Mouse (Mus musculus): ENCODE results near the gene Il3. TPM values are rescaled to one million over a fixed set of nuclear protein-coding genes. Genes with fewer than 3 reads are reported as not detected.
"Not testable (repeated sequence)": the region's sequence is repeated elsewhere in the genome, so short reads cannot be mapped to it uniquely, and the experiment has no call there.

Gene Il3
- polyA plus RNA-seq, 1 experiment from 2014 or later, result not detected

- peak overlapping the region; percentile 89 for H3K9ac ChIP-seq
- 12% methylated on average over 6 of the region's 6 CpGs for WGBS
- peak overlapping the region; percentile 95 for H3K27ac ChIP-seq
- ATAC-seq (replicated peaks), result peak; percentile 25; the same call in 1 of the 2 replicates
- H3K4me1 ChIP-seq, result peaks cover 36% of the 10 kb centered on the region
- no peaks in the 10 kb centered on the region for H3K27me3 ChIP-seq (replicated peaks)
- H3K36me3 ChIP-seq (replicated peaks), result no peaks in the 10 kb centered on the region
- no peaks in the 10 kb centered on the region for H3K9me3 ChIP-seq
- peak overlapping the region; percentile 56 for H3K4me2 ChIP-seq
- peak overlapping the region; percentile 85 for H3K4me3 ChIP-seq
Measured at GRCm38 (mm10) chr11:54303076-54303727, 36.1 kb upstream of the Il3 start.

- 82% methylated on average over 3 of the region's 3 CpGs for WGBS
Measured at GRCm38 (mm10) chr11:54302606-54303005, 35.5 kb upstream of the Il3 start.

DNA sequence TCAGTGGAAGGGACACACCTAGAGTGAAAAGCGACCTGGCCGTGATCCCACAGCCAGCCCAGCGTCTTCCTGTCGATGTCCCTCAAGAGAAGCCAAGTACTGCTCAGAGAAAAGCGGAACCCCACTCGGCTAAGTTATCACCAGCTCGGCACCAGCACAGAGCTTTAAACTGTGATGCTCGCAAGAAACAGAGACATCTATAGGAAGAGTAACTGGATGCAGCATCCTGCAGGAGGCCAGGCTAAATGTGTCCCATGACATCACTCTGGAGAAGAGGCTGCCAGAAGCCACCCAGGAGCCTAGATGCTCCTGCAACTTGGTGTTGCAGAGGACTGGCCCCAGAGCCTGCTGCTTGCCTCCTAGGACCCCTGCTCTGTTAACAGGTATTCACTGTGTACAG is 34.9 kb upstream of the Il3 start:
- Histone ChIP-seq H3K36me3 (replicated peaks) (no peaks in the 10 kb centered on the region), H3K27me3 (replicated peaks) (no peaks in the 10 kb centered on the region), H3K4me3 (no peak overlapping the region), H3K4me1 (peaks cover 31% of the 10 kb centered on the region), H3K9ac (no peak overlapping the region), H3K4me2 (no peak overlapping the region), H3K27ac (no peak overlapping the region), H3K9me3 (no peaks in the 10 kb centered on the region)
- 88% methylated on average over 8 of the region's 8 CpGs for whole genome bisulfite sequencing
- no peak for ATAC-seq (replicated peaks)

More at GRCm38 (mm10) chr11:54302606-54303005, 35.5 kb upstream of the Il3 start:
- H3K27me3 ChIP-seq (replicated peaks), result no peaks in the 10 kb centered on the region
- peak overlapping the region; percentile 89; the same call in 1 of the 2 replicates for H3K9ac ChIP-seq
- peak overlapping the region; percentile 85; the same call in 1 of the 2 replicates for H3K4me3 ChIP-seq
- H3K36me3 ChIP-seq (replicated peaks), result no peaks in the 10 kb centered on the region
- H3K4me1 ChIP-seq, result peaks cover 36% of the 10 kb centered on the region
- no peak for ATAC-seq (replicated peaks)
- H3K4me2 ChIP-seq, result peak overlapping the region; percentile 56
- peak overlapping the region; percentile 95 for H3K27ac ChIP-seq
- no peaks in the 10 kb centered on the region for H3K9me3 ChIP-seq

DNA sequence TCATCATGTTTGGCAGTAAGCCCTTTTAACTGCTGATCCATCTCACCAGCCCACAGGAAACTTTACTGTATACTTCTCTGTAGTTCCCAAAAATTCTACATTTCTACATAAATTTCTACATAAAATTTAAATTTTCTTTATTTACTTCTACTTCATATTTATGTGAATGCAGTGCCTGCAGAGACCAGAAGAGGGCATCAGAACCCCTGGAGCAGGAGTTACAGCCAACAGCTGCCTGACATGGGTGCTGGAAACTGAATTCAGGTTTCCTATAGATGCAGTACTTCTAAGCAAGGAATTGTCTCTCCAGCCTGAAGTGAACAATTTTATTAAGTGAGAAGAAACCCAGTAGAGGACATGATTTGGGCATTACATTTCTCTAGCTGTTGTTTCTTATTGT is 31.7 kb upstream of the Il3 start:
- Histone ChIP-seq H3K4me3 (no peak overlapping the region), H3K27me3 (replicated peaks) (no peaks in the 10 kb centered on the region), H3K4me1 (peaks cover 11% of the 10 kb centered on the region), H3K9ac (no peak overlapping the region), H3K9me3 (no peaks in the 10 kb centered on the region), H3K27ac (no peak overlapping the region), H3K36me3 (replicated peaks) (no peaks in the 10 kb centered on the region), H3K4me2 (no peak overlapping the region)
- no peak for ATAC-seq (replicated peaks)

- not testable (repeated sequence) for H3K36me3 ChIP-seq (replicated peaks); H3K9ac ChIP-seq; H3K4me1 ChIP-seq; H3K27ac ChIP-seq; H3K4me2 ChIP-seq; ATAC-seq (replicated peaks); H3K9me3 ChIP-seq; H3K4me3 ChIP-seq; H3K27me3 ChIP-seq (replicated peaks)
- 87% methylated on average over 2 of the region's 2 CpGs for WGBS
Measured at GRCm38 (mm10) chr11:54297471-54297870, 30.4 kb upstream of the Il3 start.

GRCm38 (mm10) chr11:54296734-54297133 is 29.7 kb upstream of the Il3 start:
- H3K9me3 ChIP-seq, result no peaks in the 10 kb centered on the region
- WGBS, result 95% methylated on average over 1 of the region's 1 CpGs
- ATAC-seq (replicated peaks), result no peak
- no peaks in the 10 kb centered on the region for H3K27me3 ChIP-seq (replicated peaks)
- H3K4me2 ChIP-seq, result no peak overlapping the region
- H3K4me3 ChIP-seq, result no peak overlapping the region
- H3K9ac ChIP-seq, result no peak overlapping the region
- no peaks in the 10 kb centered on the region for H3K4me1 ChIP-seq
- no peak overlapping the region for H3K27ac ChIP-seq
- no peaks in the 10 kb centered on the region for H3K36me3 ChIP-seq (replicated peaks)

DNA sequence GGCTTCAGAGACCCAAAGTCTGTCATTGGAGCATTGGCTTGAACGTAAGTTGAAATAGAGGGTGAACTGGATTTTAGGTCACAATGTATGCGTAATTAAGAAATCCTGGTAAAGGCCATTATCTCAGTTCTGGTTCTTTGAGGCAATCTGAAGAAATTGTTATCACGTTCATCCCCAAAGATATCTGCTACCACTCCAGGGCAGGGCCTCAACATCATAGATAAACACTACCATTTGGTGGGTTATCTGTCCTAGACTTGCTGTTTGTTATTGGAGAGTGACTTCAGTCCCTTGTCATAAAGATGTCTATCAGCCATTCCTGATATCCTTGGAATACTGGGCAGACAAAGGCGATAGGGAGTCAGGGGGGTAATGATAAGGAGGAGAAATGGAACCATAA is 28.9 kb upstream of the Il3 start:
- no peak overlapping the region for H3K27ac ChIP-seq
- no peak overlapping the region for H3K4me2 ChIP-seq
- H3K9me3 ChIP-seq, result no peaks in the 10 kb centered on the region
- H3K4me3 ChIP-seq, result no peak overlapping the region
- no peaks in the 10 kb centered on the region for H3K36me3 ChIP-seq (replicated peaks)
- 87% methylated on average over 4 of the region's 4 CpGs for whole genome bisulfite sequencing
- ATAC-seq (replicated peaks), result no peak
- no peaks in the 10 kb centered on the region for H3K4me1 ChIP-seq
- no peaks in the 10 kb centered on the region for H3K27me3 ChIP-seq (replicated peaks)
- H3K9ac ChIP-seq, result no peak overlapping the region

DNA sequence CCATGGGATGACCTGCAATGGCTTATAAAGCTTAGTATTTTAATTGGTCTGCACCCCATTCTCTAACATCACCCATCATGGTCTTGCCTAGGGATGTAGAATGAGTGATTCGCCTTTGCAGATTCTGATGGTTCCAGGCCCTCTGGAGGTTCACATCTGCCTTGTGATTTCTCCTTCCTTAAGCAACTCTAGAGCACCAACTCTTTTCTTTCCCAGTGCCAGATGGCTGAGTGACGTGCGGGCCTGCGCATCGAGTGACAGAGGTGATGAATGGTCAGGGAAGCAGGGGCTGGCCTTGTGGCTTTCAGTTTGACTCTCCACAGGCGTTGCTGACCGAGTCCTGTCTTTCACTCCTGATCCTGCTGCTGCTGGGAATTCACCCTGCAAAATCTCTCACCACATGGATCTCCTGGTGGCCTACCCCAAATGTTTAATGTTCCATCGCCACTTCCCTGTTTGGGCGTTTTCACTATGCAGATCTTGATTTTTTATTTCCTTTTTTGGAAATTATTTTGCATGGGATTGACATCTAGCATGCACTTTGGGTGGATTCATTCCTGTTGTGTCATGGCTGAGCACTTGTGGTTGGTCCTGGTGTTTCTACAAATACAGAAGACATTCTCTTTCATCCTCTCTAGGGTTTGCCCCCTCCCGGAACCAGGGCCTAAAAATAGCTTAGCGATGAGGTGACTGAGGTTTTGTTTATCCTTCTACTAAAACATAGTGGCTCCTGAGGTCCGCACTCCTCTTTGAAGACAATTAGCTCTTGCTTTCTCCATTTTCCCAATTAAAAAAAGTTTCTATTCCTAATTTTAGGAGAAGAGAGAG is 27.1 kb upstream of the Il3 start:
- ATAC-seq (replicated peaks), result no peak
- H3K4me3 ChIP-seq, result no peak overlapping the region
- no peaks in the 10 kb centered on the region for H3K36me3 ChIP-seq (replicated peaks)
- H3K27ac ChIP-seq, result no peak overlapping the region
- H3K9ac ChIP-seq, result no peak overlapping the region
- no peaks in the 10 kb centered on the region for H3K4me1 ChIP-seq
- no peak overlapping the region for H3K4me2 ChIP-seq
- H3K27me3 ChIP-seq (replicated peaks), result no peaks in the 10 kb centered on the region
- WGBS, result 81% methylated on average over 12 of the region's 12 CpGs
- H3K9me3 ChIP-seq, result no peaks in the 10 kb centered on the region

- H3K4me2 ChIP-seq, result no peak overlapping the region
- no peaks in the 10 kb centered on the region for H3K27me3 ChIP-seq (replicated peaks)
- no peaks in the 10 kb centered on the region for H3K36me3 ChIP-seq (replicated peaks)
- ATAC-seq (replicated peaks), result no peak
- no peak overlapping the region for H3K27ac ChIP-seq
- H3K4me3 ChIP-seq, result no peak overlapping the region
- no peaks in the 10 kb centered on the region for H3K9me3 ChIP-seq
- no peaks in the 10 kb centered on the region for H3K4me1 ChIP-seq
- WGBS, result 91% methylated on average over 2 of the region's 2 CpGs
- no peak overlapping the region for H3K9ac ChIP-seq
Measured at GRCm38 (mm10) chr11:54292163-54292562, 25.1 kb upstream of the Il3 start.

DNA sequence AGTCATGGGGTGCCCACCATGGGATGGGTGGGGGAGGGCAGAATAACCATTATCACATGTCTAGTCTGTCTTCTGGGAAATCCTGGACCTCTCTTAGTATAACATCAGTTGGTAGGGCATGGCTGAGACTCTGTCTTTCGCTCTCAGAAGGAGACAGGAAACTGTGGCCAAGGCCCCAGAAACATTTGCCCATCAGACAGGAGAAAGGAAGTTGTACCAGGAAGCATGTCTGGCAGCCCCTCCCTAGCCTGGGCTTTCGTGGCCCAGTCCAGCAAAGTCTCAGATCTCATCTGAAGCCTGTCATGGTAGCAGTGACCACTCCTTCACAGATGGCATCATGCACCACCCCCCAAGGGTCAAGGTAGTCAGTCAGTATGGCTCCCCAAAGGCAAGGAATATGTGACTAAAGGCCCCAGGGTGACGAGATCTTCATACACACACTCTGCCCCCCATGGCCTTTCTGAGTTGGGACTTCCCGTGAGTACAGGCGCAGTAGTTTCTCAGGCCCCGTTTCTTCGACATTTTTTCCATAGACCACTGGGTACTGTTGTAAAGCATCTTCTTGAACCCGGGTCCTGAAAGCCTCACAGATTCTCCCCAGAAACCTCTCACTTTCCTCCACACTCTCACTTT is 20.9 kb upstream of the Il3 start:
- Histone ChIP-seq H3K27ac (no peak overlapping the region), H3K9ac (no peak overlapping the region), H3K4me2 (no peak overlapping the region), H3K9me3 (no peaks in the 10 kb centered on the region), H3K27me3 (replicated peaks) (no peaks in the 10 kb centered on the region), H3K4me1 (no peaks in the 10 kb centered on the region), H3K36me3 (replicated peaks) (no peaks in the 10 kb centered on the region), H3K4me3 (no peak overlapping the region)
- ATAC-seq (replicated peaks), result no peak
- 89% methylated on average over 8 of the region's 8 CpGs for WGBS

DNA sequence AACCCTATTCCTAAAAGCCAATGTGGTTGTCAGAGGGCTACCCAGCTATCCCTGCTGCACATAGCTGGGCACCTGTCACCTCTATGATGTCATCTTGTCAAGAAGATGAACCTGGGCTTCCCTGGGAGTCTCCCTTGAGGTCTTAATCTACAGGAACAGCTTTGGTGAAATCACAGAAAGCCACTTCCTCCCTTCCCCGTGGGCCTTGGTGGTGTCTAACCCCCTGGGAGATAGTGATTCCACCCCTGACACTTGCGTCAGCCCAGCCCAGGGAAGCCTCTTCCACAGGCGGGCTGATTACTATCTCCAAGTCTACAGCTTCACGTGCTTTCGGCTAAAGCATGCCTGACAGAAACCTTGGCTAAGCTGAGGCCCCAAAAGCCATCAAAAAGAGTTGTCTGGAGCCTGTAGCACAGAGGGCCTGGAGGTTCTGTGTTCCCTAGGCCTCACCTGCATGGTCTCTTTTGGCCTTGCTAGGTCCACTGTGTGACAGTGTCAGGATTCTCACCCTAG is 4.4 kb upstream of the Il3 start:
- no peak overlapping the region for H3K27ac ChIP-seq
- H3K4me1 ChIP-seq, result no peaks in the 10 kb centered on the region
- ATAC-seq (replicated peaks), result no peak
- no peak overlapping the region for H3K4me2 ChIP-seq
- H3K9ac ChIP-seq, result no peak overlapping the region
- WGBS, result 84% methylated on average over 5 of the region's 5 CpGs
- H3K27me3 ChIP-seq (replicated peaks), result no peaks in the 10 kb centered on the region
- no peak overlapping the region for H3K4me3 ChIP-seq
- H3K36me3 ChIP-seq (replicated peaks), result no peaks in the 10 kb centered on the region
- no peaks in the 10 kb centered on the region for H3K9me3 ChIP-seq

GRCm38 (mm10) chr11:54269191-54269896 is 2.3 kb upstream of the Il3 start:
- Histone ChIP-seq H3K9ac (no peak overlapping the region), H3K4me1 (no peaks in the 10 kb centered on the region), H3K27ac (no peak overlapping the region), H3K4me2 (no peak overlapping the region), H3K27me3 (replicated peaks) (no peaks in the 10 kb centered on the region), H3K36me3 (replicated peaks) (no peaks in the 10 kb centered on the region), H3K9me3 (no peaks in the 10 kb centered on the region), H3K4me3 (no peak overlapping the region)
- ATAC-seq (replicated peaks), result no peak
- WGBS, result 87% methylated on average over 3 of the region's 3 CpGs

Data from midbrain, embryonic 15.5 days (tissue).